Mouse (Mus musculus): ENCODE results near the gene Dip2c.

Dip2c gene

DNA sequence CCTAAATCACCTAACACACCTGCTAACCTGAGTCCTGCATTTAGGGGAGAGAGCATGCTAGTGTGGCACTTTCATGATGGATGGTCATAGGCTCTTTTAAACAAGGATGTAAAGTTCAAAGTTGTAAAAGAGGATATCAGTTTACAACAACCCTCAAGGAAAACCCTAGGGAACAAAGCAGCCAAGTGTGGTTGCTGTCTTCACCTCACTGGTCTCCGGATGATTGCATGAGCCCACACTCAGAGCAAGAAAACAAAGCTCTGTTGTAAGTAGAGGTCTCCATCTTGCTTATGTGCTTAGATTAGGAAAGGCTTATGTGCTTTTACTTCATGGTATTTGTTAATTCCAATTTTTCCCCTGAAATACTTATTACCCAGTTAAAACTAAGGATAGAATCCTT lies 384.4 kb downstream of the Dip2c start:
- no peak for DNase-seq (ENCODE audit: low read depth, low spot score)

DNA sequence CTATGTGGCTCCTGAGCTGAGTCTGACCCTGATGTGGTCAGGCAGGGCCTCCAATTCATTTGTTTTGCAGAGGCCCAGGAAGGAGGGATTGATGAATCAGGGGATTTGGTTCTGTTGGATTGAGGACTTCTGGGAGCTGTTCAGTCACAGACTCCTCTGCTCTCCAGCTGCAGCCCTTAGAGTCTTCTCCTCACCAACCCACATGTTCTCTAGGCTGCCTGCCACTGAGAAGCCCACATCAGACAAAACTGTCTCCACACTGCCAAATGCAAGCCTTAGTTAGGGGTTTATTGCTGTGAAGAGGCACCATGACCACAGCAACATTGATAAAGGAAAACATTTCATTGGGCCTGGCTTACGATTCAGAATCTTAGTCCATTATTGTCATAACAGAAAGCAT lies 387.3 kb downstream of the Dip2c start:
- peak; percentile 28 for DNase-seq (ENCODE audit: low read depth, low spot score)

DNA sequence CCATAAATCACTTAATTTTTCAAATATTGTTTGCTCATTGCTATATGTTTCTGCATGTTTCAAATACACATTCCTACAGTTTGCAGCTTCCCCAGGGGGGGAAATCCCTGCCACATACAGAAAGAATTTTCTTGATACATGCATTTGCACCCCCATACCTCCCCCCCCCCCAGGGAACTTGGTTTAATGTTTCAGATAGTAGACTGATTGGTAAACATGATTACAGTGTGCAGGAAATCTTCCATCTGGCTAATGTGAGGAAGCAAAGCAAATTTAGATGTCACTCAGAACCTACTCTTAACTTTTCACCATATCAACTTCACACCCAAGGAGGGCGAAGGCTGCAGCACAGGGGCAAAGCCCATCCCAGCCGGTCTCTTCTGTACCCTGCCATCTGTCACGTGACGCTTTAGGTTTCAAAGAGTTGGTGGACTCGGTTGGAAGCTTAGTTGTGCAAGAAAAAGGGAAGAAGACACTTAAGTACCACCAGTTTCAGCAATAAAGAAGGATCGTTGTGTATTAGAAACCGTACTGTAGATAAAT lies 391.7 kb downstream of the Dip2c start:
- DNase-seq (ENCODE audit: low read depth, low spot score): no peak

DNA sequence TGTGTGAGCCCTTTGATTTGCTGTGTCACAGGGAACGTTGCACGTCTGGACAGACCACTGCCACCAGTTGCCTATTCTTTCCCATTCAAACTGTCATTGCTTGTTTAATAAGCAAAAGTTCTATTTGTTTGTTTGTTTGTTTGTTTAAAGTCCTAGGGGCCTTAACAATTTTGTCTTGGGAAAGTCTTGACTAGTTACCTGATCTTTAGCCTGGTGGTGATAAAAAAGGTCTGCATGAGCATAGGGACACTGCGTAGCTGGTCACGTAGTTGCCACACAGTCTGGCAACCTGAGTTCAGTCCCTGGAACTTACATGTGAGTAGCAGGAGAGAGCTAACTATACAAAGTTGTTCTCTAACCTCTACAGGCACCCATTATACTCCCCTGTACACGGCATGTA lies 392.9 kb downstream of the Dip2c start:
- DNase-seq (ENCODE audit: low read depth, low spot score): no peak

DNA sequence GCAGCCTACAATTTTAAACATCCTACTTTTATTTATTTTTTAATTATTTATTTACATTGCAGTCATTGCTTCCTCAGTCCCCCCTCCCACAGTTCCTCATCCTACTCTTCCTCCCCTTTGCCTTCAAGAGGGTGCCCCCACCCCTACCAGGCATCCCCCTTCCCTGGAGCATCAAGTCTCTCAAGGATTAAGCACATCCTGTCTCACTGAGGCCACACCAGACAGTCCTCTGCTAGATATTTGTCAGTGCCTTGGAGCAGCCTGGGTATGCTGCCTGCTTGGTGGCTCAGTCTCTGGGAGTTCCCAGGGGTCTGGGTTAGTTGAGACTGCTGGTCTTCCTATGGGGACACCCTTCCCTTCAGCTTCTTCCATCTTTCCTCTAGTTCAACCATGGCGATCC lies 397.8 kb downstream of the Dip2c start:
- DNase-seq (ENCODE audit: low read depth, low spot score): no peak

DNA sequence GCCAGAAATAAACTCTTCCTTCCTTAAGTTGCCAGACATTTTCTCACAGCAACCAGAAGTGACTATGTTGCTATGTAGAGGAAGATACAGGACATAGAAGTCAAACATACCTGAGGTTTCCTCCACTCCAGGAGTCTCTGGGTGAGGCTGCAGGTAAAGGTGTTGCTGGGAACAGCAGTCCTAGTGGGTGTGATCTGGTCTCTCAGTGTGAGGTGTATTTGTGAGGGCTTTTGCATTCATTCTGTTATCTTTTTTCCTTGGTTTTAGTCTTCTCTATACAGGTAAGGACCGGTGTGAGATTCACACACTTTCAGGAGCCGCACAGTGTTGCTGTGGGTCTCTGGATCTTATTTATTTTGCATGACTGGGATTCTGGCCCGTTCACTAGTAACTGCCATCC lies 405.2 kb downstream of the Dip2c start:
- no peak for DNase-seq (ENCODE audit: low read depth, low spot score)

DNA sequence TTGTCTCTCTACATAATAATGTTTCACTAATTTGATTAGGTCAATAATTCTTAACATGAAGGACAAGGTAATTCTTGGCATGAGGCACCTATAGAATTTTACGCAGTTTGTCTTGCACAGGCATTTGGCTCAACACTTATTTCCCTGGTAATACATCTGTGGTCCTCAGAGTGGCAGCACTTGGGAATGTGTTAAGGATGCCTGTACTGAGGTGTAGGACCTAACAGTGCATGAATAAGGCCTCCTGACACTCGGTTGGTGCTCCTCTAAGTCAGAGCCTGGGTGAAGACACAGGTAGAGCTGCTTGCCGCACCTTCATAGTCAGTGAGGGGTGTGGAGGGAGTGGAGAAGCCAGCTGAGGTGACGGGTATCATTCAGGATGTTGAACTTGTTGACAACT lies 407.0 kb downstream of the Dip2c start:
- no peak for DNase-seq (ENCODE audit: low read depth, low spot score)

DNA sequence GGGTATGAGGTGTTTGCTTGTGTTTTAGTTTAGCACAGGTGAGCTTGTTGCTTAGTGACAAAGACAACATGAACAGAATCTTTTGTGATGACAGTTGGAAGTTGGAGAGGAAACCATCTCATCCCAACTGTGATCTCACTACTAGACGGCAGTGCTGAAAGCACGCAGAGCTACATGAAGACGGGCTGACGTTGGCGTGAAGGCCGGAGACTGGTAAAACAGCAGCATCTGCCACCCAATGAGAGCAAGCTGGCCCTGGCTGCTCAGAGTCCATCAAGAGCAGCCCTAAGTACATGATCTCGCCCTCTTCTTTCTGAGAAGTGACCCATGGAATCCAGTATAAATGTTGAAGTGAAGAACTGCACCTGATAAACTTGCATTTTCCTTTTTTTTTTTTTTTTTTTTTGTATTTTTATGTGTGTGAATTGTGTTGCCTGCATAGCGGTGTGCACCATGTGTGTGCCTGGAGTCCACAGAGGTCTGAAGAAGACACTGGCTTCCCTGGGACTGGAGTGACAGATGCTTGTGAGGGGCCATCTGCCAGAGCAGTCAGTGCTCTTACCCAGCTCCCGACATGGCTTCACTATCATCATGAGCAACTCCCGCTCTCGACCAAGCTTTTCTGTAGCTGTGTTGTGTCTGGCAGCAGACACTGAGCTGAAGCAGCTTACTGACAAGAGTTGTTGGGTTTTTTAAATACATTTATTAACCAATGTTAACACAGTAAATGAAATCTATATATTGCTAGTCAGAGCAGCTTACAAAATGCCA lies 408.0 kb downstream of the Dip2c start:
- no peak for DNase-seq (ENCODE audit: low read depth, low spot score)

DNA sequence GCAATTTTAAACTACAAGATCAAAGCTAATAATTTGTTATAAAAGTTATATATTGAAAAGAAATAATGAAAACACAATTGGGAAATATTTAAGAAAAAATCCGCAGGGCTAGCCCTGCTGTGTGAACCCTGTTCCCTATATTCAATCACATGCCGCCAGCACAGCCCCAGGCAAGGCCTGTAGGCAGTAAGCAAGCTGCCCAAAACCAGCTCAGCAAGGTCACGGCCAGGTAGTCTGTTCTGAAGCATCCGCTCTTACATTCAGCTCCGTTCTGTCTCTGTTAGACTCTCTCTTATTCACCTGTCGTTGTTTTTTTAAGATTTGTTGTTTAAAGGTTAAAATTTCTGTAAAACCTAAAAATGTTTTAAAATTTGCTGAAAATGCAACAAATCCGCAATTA lies 409.9 kb downstream of the Dip2c start:
- no peak for DNase-seq (ENCODE audit: low read depth, low spot score)

DNA sequence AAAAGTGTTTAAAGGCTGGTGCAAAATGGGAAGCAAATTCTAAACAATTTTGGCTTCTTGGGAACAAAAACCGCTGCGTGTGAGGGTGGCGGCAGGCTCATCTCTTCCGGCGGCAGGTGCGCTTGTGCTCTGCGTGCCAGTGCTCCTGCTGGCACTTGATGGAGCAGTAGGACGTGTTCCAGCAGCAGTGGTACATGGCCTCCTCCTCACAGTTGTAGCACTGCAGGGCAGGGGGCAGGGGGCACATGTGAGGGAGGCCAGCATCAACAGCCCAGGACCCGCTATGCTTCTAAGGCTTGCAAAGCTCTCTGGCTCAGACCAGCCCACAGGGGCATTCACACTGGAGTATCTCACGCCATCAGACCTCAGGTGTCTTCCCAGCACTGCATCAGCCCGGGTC lies 410.4 kb downstream of the Dip2c start:
- no peak for DNase-seq (ENCODE audit: low read depth, low spot score)

DNA sequence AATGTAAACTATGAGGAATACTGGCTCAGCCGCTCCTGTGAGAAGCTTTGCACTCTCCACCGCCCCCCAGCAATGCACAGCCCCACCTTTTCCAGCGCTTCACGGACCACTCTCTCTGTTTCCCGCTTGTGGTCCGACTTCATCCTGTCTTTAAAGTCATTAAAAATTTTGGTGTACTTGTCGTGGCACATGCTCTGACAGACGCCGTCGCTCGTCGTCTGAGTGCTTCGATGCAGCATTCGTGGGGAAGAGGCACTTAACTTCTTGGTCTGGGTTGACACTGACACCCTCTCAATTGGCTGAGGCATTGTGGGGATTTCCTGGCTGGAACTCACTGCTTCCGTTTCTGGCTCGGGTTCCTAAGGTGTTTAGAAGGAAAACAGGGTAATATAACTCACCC lies 413.0 kb downstream of the Dip2c start:
- DNase-seq (ENCODE audit: low read depth, low spot score): no peak

DNA sequence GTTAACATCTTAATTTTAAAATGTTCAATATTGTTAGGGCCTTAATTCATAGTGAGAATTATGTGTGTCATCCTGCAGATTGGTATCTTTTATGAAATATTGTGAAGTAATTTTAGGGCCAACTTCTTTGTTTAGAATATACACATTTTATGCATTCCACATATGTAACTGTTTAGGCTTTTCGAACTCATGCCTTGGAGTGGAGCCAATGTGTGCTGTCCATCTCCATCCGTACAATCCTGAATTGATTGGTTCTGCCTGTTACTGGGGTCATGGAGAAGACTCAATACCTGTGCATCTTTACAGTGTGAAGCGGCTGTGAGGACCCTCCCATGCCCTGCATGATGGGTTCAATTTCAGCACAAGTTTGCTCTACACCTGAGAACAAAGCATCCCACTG lies 416.5 kb downstream of the Dip2c start:
- no peak for DNase-seq (ENCODE audit: low read depth, low spot score)

DNA sequence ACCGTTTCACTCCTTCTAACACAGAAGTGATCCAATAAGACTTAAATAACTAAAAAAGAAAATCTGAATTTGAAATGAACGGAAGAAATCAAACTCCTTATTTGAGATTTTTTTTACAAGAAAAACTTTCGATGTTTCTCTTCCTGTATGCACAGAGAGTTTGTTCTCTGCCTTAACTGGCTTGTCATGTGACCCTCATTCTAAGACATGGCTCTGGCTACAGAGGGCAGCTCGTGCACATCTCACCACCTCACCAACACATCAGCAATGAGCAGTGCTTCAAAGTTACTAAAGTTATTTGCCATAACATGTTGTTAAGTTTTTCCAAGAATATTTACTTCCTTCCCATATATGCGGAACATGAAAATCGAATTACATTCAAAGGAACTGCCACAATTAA lies 418.3 kb downstream of the Dip2c start:
- DNase-seq (ENCODE audit: low read depth, low spot score): no peak

DNA sequence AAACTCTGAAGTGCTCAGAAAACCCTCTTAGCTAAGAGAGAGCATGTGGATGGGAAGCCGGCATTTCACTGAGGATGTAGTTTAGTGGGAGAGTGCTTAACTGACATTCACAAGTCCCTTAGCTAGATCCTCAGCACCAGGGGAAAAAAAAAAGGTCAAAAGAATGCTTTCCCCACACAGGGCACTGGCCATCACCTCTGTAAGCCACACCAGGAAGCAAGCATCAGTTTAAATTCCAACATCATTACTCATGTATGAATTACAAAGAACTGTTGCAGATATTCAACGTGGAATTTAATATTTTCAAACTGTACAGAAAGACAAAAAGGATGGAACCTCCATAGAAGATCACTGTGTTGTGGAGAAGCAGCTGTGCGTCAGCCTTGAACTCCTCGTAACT lies 419.1 kb downstream of the Dip2c start:
- DNase-seq (ENCODE audit: low read depth, low spot score): no peak

DNA sequence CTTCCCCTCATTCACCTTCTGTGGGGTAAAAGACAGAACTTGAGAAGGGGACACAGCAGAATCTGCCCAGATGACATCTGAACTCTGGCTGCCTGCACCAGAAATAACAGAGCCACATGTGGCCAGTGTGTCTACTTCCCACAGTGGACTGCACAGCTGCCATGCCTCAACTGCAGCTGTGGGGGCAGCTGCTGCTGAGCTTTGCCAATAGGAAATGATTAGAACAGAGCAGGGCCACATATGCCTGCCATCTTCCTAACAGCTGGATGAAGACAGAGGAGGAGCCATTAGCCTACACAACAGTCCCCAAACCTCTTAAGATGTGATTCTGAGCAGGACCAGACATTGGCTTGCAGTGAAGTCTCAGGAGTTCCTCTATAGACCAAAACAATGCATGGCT lies 419.5 kb downstream of the Dip2c start:
- no peak for DNase-seq (ENCODE audit: low read depth, low spot score)

DNA sequence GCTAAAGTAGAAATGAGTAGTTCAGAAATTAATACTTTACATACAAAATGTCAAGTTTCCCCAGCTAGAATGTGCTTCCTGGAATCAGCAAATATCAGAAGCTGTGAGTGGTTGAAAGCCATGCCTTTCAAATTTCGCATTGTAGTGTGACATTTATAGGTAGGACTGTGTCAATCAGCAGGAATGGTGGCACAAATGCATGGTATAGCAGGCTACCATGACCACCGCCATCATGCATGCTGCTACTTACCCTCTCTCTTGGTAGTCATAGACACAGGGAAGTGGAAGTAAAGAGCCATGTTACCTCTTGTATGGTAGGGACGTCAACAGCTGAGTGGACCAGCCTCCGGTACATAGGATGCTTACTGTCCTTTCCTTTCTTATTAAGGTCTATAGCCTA lies 421.0 kb downstream of the Dip2c start:
- no peak for DNase-seq (ENCODE audit: low read depth, low spot score)

DNA sequence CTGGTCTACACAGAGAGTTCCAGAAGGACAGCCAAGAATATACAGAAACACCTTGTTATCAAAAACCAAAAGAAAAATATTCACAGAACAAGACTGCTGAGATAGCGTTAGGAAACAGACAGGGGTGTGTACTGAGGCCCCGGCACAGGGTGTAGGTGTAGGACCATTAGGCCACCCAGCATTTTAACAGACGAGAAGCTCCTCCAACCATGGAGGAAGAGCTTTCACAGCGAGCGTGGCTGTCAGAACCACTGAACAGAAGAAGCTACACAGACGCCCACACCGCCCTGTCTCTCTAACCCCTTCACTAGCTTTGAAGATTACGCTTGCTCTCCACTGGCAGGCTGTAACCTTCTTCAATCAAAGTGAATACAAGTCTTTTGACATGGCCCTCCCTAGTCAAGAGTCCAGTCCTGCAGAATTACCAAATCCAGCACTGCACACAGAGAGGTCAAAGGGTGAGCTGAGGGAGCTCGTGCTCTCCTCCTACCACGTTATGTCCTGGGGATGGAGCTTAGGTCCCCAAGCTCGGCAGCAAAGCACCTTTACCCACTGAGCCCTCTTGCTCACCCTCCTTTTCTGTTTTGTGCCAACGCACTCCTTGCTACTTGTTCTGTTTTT lies 426.4 kb downstream of the Dip2c start:
- DNase-seq (ENCODE audit: low read depth, low spot score): no peak

DNA sequence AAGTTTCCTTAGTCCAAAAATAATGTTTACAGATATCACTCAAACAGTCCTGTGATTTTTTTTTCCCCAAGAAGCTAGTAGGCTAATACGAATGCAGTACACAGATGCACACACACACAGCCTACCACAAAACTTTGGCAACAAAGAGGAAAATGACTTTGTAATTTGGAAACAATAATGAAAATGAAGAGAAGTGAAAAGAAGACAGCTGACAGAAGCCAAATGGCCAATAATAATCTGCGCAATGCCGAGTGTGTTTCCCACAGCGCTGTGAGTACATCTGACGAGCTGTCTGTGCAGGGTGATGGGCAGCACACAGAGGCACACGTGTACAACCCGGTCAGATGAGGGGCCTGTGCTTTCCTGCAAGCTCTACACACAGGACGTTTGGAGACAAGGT lies 430.4 kb downstream of the Dip2c start:
- no peak for DNase-seq (ENCODE audit: low read depth, low spot score)

DNA sequence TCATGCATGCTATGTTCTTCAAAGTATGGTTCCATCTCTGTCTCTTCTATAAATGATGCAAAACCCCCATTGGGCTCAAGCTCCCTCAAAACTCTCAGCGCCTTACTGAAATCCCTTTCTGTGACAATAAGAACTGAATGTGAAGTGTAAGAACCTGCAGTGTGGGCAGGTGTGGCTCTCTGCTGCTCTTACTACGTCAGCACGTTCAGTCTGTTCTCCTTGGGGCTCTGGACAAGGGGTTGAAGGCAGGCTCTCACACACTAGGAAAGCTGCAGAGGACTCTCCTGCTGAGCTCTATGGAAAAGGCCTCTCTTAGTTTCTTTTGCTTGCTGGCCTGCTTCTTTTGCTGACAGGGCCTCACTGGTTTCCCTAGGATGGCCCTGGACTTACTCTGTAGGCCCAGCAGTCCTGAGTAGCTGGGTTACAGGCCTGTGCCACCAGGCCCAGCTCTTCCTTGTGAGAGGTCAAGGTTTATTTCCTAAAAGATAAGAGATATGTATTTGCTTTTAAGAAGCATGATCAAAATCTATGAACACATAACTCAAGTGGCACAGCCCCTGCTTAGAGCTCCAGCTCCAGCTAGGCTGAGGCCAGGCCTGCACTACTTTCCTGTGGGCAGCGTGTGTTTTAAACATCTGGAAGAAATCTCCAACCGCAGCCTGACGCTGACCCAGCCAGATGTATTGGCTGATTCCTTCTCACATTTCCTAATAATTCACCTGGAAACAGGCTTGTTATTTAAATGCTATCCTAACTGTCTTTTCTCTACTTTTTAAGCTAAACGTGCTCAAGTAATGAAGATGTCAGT lies 432.3 kb downstream of the Dip2c start:
- no peak for DNase-seq (ENCODE audit: low read depth, low spot score)

DNA sequence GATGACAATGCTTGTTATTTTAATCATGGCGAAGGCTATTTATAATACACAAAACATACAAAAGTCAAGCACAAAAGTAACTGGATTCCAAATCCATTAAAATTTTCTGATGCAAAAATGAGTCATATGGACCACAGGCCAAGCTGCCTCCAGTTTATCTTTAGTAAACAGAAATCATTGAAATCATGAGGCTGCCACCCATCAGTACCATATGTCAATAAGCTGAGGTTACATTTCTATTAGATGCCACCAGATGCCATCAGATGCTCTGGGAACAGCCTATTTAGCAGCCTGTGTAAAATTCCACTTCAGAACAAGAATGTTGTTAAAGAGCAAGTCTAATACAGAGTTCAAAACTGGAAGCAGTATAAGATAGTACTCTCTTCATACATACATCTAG lies 436.1 kb downstream of the Dip2c start:
- DNase-seq (ENCODE audit: low read depth, low spot score): no peak

DNA sequence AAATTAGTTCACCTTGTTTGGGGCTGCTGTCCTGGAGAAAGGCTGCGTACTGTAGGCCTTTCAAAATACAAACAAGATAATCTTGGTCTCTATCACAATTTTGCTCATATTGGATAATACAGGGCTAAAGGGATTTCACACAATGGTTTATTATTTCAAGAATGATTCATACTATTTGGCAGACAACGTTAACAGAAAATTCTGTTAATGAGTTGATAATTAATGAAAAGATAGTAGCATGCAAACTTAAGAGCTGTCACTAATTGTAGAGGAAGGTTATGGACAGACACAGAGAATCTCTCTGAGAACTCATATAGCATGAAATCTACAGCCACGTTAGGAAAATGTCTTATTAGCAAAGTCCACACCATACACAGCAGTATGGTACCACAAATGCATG lies 436.6 kb downstream of the Dip2c start:
- DNase-seq (ENCODE audit: low read depth, low spot score): no peak

DNA sequence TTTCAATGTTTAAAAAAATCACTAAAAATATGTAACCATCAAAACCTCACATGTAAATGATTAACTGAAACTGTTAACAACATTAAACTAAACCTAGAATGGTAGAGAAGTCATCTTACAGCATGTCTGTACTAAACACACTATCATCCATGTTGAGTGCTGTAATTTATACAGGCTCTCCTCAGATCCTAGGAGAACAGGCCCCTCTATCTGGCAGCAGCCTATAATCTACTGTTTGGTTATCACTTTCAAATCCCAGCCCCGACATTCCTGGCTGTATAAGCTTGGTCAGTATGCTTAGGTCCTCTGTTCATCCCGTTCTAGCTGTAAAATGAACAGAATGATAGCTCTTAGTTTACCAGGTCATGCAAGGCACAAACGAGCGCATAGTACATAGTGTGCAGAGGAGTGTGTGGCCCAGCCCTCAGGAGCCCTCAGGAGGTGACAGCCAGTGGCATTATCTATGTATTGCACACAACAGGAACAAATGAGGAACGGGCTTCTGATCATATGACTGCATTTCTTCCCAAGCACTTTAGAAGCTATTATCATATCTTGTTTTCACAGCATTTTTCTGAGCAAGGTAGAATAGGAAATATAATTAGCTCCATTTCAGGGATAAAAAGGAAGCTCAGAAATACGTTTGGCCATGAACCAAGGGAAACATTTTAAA lies 437.3 kb downstream of the Dip2c start:
- DNase-seq (ENCODE audit: low read depth, low spot score): no peak

Data from telencephalon, adult 2 months (tissue).